Mouse (Mus musculus) testis, adult 2 months (tissue): ENCODE measurements around the gene Rfx5.

Experiments used
- CTCF ChIP-seq: fragments of 200-500 bp; IDR thresholded peaks from 2 replicates; pipeline ENCODE4 v1.5.1; 2012; ENCODE audit warnings: low read depth, mild to moderate bottlenecking, inconsistent platforms, low read length, moderate library complexity; ENCODE audit not compliant: control insufficient read depth, insufficient read depth, insufficient replicate concordance
- POLR2A ChIP-seq: fragments of 200-500 bp; IDR thresholded peaks from 2 replicates; pipeline ENCODE4 v1.6.1; 2012; ENCODE audit warnings: low read depth, mild to moderate bottlenecking, inconsistent platforms, low read length, moderate library complexity; ENCODE audit not compliant: control insufficient read depth

- TF ChIP-seq CTCF (no peak), POLR2A (no peak)
These were observed 33.7 kb downstream of the Rfx5 start for GRCm38 (mm10) chr3:94987578-94987977.
